ENCODE assay signal across 15 mouse cellular contexts in the genomic region with DNA sequence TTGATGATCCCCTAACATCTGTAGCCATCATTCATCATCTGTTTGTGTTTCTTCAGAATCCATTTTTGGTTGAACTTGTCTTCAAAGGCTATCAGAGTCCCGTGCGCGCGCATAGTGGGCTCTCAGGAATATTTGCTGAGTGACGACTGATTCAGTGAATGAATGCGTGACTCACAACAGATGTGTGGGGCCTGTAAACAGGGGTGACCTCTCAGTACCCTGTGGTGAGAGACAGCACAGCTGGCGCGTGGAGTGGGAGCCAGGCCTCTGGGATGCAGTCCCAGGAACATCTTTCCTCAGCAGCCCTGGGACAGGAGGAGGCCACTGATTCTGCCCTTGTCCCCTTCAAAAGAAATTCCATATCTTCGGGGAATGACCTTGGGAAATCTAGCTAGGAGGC. TPM values are rescaled to one million over a fixed set of nuclear protein-coding genes. Genes with fewer than 3 reads are reported as not detected.
DNase-seq lines count a peak whose midpoint lies in the region; ATAC-seq lines count a peak whose summit lies in the region.
"Had no signal": no experiment of that assay in that cellular context is flagged by ENCODE, and none has a peak within 500 bp of the region (broad histone marks: within the 10 kb centered on the region; RNA-seq: fewer than 3 reads in every experiment).

No protein-coding gene starts in this region.

- no peak for ATAC-seq in heart, embryonic 12.5 days (ENCODE audit: insufficient number of reproducible peaks, low FRiP score)
- peak; percentile 52; the same call in 1 of the 2 replicates for ATAC-seq in lung, embryonic 16.5 days (ENCODE audit: low read depth)
- ATAC-seq: forebrain, embryonic 13.5 days had no signal

- H3K36me3 ChIP-seq in heart, embryonic 12.5 days: 0 out of 2 replicates have a peak, but pooled peaks cover 8% of the 10 kb centered on the region
- no peaks in the 10 kb centered on the region for H3K36me3 ChIP-seq in lung, embryonic 16.5 days (ENCODE audit: control insufficient read depth, insufficient read depth, low read length)
- H3K36me3 ChIP-seq: embryonic facial prominence, embryonic 12.5 days; heart, embryonic 15.5 days; liver, embryonic 15.5 days; neural tube, embryonic 15.5 days had no signal

- H3K4me2 ChIP-seq in heart, embryonic 12.5 days: no peak overlapping the region
- no peak overlapping the region for H3K4me2 ChIP-seq in lung, embryonic 16.5 days (ENCODE audit: low read depth, low read length)
- H3K4me2 ChIP-seq: embryonic facial prominence, embryonic 12.5 days; forebrain, embryonic 13.5 days; heart, embryonic 15.5 days; liver, embryonic 15.5 days; neural tube, embryonic 15.5 days had no signal

- H3K4me3 ChIP-seq in heart, embryonic 12.5 days: no peak overlapping the region
- no peak overlapping the region for H3K4me3 ChIP-seq in lung, embryonic 16.5 days (ENCODE audit: low read length)
- H3K4me3 ChIP-seq: embryonic facial prominence, embryonic 12.5 days; forebrain, embryonic 13.5 days; heart, embryonic 15.5 days; liver, embryonic 15.5 days; neural tube, embryonic 15.5 days had no signal

- WGBS in heart, embryonic 12.5 days: 79% methylated on average over 9 of the region's 9 CpGs
- WGBS in lung, embryonic 16.5 days: 50% methylated on average over 9 of the region's 9 CpGs

- H3K9me3 ChIP-seq in heart, embryonic 12.5 days (replicated peaks): no peaks in the 10 kb centered on the region
- no peaks in the 10 kb centered on the region for H3K9me3 ChIP-seq in lung, embryonic 16.5 days (ENCODE audit: control insufficient read depth, low read length)
- H3K9me3 ChIP-seq: embryonic facial prominence, embryonic 12.5 days; forebrain, embryonic 13.5 days; heart, embryonic 15.5 days; liver, embryonic 15.5 days; neural tube, embryonic 15.5 days had no signal

- H3K4me1 ChIP-seq in heart, embryonic 12.5 days (replicated peaks): peaks cover 42% of the 10 kb centered on the region
- peaks cover 4% of the 10 kb centered on the region for H3K4me1 ChIP-seq in lung, embryonic 16.5 days (replicated peaks; ENCODE audit: control insufficient read depth, insufficient read depth, low read length)

- no peak overlapping the region for H3K9ac ChIP-seq in heart, embryonic 12.5 days
- no peak overlapping the region for H3K9ac ChIP-seq in lung, embryonic 16.5 days (ENCODE audit: low read length)
- H3K9ac ChIP-seq: embryonic facial prominence, embryonic 12.5 days; forebrain, embryonic 13.5 days; heart, embryonic 15.5 days; liver, embryonic 15.5 days; neural tube, embryonic 15.5 days had no signal

- H3K27me3 ChIP-seq in heart, embryonic 12.5 days (replicated peaks): no peaks in the 10 kb centered on the region
- no peaks in the 10 kb centered on the region for H3K27me3 ChIP-seq in lung, embryonic 16.5 days (ENCODE audit: control insufficient read depth, insufficient read depth, low read depth, low read length)
- H3K27me3 ChIP-seq: forebrain, embryonic 13.5 days; heart, embryonic 15.5 days; neural tube, embryonic 15.5 days had no signal

- H3K27ac ChIP-seq in heart, embryonic 12.5 days (ENCODE audit: poor library complexity, severe bottlenecking): no peak overlapping the region
- H3K27ac ChIP-seq in lung, embryonic 16.5 days (ENCODE audit: low read length): no peak overlapping the region
- H3K27ac ChIP-seq: embryonic facial prominence, embryonic 12.5 days; forebrain, embryonic 13.5 days; heart, embryonic 15.5 days; liver, embryonic 15.5 days; neural tube, embryonic 15.5 days had no signal

- peak; percentile 98 for DNase-seq in heart, adult 11 months
- DNase-seq in urinary bladder, postnatal 14 days (ENCODE audit: low spot score): peak; percentile 66
- DNase-seq in urinary bladder, adult 2 months (ENCODE audit: low spot score): no peak
- no peak for DNase-seq in left cerebral cortex, adult 11 months (ENCODE audit: low spot score)
- DNase-seq in adipocyte (ENCODE audit: low spot score): no peak
- DNase-seq in adrenal gland, postnatal 4 days (ENCODE audit: low spot score in 2 of 2): no peak
- DNase-seq: cerebellum, adult 9-11 months; midbrain, embryonic 14.5 days had no signal

RNA-seq across cellular contexts. Expression of gene Nav1, which starts 16.3 kb away (rescaled TPM):
- polyA plus RNA-seq in heart, embryonic 12.5 days (2016; fragmentation: Nextera tagmentation; extraction: Ambion mirVana): 38.9 and 45.1 TPM in 2 replicates
- polyA plus RNA-seq in urinary bladder, adult 2 months (2012; rRNA removed): 25.0 and 40.9 TPM in 2 replicates
- 10.8 and 11.5 TPM in 2 replicates for polyA plus RNA-seq in lung, embryonic 16.5 days (2015; fragmentation: Nextera tagmentation; extraction: Ambion mirVana)
- total RNA-seq in adrenal gland, postnatal 4 days (2021): 10 to 100 TPM; 37.2 to 41.6 TPM

Comparison
In these comparisons a context has a peak if more than half of its experiments do, and no peak if none do; other contexts are left out.
1. DNase-seq: peak in heart, adult 11 months (single experiment) and urinary bladder, postnatal 14 days (single experiment); none in urinary bladder, adult 2 months (single experiment), left cerebral cortex, adult 11 months (single experiment), adipocyte (single experiment) and adrenal gland, postnatal 4 days (0 of 2).